Mouse (Mus musculus) hindlimb bud, embryonic 11.5 days (tissue): ENCODE data around the gene Large1.
"Not testable (repeated sequence)": the region's sequence is repeated elsewhere in the genome, so short reads cannot be mapped to it uniquely, and the experiment has no call there.

ENCODE experiments used
- DNase-seq: peaks from one replicate; pipeline ENCODE4 v3.0.0-alpha.2; 2012; ENCODE audit warnings: low read depth, low spot score; ENCODE audit errors: extremely low spot score

Large1 gene

GRCm38 (mm10) chr8:73178434-73178833, 174.9 kb downstream of the Large1 start:
- DNase-seq = no peak

- no peak for DNase-seq
These were observed 180.7 kb downstream of the Large1 start for GRCm38 (mm10) chr8:73172661-73173060.

GRCm38 (mm10) chr8:73161994-73162393, 191.3 kb downstream of the Large1 start:
- no peak for DNase-seq

DNA sequence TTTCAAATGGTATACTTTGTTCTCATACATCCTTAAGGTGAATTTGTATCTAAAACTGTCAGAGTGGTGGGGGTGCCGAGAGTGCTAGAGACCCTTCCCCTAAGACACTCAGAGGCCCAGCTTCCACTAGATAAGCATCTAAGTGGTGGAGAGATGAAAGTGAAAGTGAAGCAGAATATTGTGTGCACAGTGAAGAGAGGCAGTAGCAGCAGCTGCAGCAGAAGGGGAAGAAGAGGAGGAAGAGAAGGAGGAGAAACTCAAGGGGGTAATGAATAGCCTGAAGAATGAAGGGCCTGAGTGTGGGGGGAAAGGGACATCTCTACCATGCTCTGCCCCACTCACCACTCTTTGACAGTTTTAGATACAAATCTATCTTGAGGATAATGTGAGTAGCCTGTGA, 191.8 kb downstream of the Large1 start:
- no peak for DNase-seq

GRCm38 (mm10) chr8:73160945-73161344, 192.4 kb downstream of the Large1 start:
- no peak for DNase-seq

- no peak for DNase-seq
These were observed 206.1 kb downstream of the Large1 start for GRCm38 (mm10) chr8:73147236-73147635.

GRCm38 (mm10) chr8:73142660-73143395, 210.5 kb downstream of the Large1 start:
- DNase-seq = no peak

DNA sequence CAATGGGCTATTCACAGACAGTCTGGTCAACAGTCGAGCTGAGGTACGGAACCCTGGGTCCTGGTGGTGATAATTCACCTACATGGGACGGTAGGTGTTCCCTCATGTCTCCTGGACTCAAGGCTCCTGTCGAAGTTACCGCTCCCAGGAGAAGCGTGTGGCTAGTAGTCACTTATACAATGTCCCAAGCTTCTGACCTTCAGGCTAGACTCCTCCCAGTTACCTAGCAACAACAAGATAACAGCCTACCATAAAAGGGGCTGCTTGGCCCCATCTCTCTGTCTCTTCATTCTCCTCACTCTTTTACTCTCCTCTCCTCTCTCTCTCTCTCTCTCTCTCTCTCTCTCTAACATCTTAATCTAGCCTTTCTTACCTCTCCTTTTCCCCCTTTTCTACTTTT, 217.9 kb downstream of the Large1 start:
- no peak for DNase-seq

GRCm38 (mm10) chr8:73132080-73132479, 221.3 kb downstream of the Large1 start:
- DNase-seq = no peak

GRCm38 (mm10) chr8:73123864-73124499, 229.4 kb downstream of the Large1 start:
- DNase-seq = no peak

DNA sequence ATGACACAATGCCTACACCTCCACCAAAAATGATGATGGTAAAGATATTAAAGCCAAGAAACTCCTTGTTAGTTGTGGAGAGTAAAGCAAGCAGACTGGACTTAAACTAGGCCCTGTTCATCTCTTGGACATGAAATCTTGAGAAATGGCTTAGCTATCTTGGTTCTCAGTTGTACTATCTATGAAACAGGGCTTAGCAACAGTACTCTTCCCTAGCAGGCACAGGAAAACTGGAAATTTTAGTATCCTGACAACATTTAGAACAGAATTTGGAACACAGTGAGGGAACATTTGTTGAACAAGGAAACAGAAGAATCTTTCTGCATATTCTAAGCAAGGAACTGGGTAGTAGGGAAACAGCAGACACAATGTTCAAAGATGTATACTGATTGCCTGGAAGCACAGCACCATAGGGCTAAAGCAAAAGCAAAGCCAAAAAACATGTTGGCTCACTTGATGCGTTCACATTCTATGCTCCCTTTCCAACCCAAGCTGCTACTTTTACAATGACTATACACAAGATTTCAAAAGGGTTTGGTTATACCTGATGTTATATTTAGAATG, 240.9 kb downstream of the Large1 start:
- no peak for DNase-seq

DNA sequence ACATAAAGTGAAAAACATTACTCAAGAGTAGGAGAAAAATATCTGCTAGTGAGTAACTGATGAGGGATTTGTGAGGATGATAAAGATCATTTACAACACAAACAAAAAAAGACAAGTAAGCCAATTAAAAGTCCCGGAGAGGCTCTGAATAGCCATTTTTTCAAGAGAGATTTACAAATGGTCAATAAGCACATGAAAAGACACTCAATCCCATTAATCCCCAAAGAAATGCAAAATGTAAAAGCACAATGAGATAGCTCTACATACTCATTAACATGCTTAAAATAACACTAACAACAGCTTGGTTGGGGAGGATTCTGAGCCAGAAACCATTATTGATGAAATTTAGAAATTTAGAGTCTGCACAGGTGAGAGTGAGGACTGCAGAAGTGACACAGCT, 249.3 kb downstream of the Large1 start:
- no peak for DNase-seq

DNA sequence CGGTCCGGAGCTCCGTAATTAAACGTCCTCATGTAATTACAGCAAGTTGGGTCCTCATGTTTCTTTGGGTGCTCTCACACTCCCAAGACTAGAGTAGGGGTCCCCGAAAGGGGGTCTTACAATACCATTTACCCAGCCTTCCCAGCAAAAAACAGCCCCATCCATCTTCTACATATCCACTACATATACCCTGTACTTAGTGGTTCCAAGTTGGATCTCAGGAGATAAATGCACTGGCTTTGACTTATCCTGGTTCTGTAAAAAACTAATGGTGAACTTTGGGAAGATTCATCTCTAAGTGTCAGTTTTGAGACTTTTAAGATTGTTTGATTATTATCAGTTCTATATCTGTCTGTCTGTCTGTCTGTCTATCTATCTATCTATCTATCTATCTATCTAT, 252.3 kb downstream of the Large1 start:
- no peak for DNase-seq

DNA sequence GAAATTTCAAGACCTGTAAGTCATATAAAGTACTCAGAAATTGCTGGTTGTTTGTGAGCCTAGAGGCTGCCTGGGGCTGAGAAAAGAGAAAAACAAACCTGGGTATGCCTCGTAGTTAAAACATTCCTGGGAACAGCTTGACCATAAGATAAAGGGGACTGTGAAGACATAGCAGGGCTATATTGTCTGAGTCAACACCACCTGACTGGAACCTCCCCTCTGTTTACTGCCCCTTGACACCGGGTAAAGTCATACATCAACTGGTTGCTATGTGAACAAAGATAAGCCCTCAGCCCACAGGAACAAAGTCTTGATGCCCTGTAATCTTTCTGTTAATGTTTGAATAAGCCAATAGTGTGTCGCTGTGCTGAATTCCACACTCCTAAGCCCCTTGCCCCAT, 252.7 kb downstream of the Large1 start:
- DNase-seq = not testable (repeated sequence)

DNA sequence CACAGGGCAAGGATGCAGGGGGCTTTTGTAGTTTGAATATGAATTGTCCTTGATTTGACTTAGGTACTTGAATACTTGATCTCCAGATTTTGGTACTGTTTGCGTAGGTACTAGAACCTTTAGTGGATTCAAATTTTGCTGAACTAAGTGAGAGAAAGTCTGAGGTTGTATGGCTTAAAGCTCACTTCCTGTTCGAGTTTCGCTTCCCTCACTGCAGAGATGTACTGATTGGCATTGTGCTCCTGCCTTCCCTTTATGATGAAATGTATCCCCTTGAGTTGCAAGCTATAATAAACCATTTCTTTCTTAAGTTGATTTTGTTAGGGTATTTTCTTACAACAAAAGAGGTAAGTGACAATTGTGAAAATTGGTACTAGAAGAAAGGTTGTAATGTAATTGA, 253.8 kb downstream of the Large1 start:
- DNase-seq = no peak

DNA sequence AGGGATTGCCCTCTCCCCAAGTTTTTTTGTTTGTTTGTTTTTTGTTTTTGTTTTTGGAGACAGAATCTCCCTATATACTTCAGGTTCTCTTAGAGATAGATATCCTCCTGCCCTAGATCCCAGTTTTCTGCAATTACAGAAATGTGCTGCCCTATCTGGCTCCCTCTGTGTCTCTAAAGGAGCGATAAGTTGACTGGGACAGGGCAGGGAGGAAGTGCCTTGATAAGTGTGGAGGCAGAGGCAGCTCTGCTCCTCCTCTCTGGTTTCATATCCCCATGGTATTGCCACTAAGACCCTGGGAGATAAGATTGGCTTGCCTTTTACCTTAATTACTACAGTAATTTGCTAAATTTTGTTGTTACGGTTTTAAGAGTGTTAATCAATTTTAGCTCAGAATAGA, 256.4 kb downstream of the Large1 start:
- DNase-seq = no peak

DNA sequence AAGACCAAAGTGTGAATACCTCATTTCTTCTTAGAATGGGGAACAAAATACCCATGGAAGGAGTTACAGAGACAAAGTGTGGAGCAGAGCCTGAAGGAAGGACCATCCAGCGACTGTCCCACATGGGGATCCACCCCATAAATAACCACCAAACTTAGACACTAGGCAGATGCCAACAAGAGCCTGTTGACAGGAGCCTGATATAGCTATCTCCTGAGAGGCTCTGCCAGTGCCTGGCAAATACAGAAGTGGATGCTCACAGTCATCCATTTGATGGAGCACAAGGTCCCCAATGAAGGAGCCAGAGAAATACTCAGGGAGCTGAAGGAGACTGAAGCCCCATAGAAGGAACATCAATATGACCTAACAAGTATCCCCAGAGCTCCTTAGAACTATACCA, 275.6 kb downstream of the Large1 start:
- not testable (repeated sequence) for DNase-seq

DNA sequence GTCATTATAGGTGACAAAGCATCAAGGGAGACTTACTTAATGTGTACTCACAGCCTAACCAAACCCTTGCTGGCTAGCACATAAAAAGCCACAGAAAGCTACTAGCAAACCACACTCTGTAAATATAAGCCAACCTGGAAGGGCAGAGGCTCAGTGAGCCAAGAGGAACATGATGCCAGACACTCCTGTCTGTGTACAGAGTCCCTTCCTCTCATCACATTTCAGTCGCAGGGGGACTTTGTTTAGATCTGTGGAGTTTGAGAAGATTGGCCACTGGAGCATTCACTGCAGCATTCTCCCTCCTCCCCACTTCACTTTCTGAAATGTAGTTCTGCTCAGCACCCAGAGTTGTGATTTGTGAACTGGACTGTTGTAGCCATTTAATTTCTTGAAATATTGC, 291.9 kb downstream of the Large1 start:
- no peak for DNase-seq

GRCm38 (mm10) chr8:73054726-73055125, 298.6 kb downstream of the Large1 start:
- no peak for DNase-seq

GRCm38 (mm10) chr8:73053878-73054277, 299.5 kb downstream of the Large1 start:
- DNase-seq = no peak

- no peak for DNase-seq
These were observed 300.9 kb downstream of the Large1 start for GRCm38 (mm10) chr8:73052414-73052813.

- no peak for DNase-seq
These were observed 305.2 kb downstream of the Large1 start for GRCm38 (mm10) chr8:73048136-73048535.
